Mouse (Mus musculus): ENCODE measurements at regions not wholly inside any gene's neighbourhood (a gene's known extent, or its start where the extent isn't known, plus 50 kb on each side); places are given as distances from the start of the nearest gene placed in this dataset.

DNA sequence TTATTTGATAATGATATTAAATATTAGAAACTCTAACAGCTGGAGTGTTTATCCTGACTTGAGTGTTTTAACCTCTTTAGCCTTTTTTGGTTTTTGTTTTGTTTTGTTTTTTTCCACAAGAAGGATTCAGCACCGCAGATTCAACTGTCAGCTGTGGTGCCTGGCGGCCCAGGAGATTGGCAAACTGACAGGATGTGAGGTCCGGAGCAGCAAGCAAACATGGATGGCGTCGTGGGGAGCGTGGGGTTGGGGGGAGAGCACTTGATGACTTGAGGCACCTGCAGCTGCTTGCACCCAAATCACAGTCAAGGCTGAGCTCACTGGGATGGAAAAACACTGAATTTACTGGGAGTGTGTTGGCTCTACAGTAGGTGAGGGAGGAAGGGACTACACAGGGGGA is 222.5 kb upstream of the Prox1 start:
- WGBS = 79% methylated on average over 6 of the region's 6 CpGs

DNA sequence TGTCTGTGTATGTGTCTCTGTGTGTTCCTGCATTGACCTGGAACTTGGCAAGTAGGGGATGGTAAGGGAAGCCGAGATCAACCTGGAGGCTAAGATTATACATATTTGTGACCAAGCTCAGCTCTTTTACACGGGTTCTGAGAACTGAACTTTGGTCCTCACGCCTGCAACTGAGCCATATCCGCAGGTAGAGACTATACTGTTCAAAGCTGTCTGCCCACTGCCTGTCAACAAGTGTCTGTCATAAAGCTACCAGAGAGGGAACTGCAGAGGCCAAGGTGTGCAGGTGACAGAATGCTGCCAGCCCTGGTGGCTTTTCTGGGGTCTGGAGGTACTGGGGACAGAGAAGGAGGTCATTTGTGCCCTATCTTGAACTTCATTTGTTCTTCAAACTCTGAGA is 218.3 kb upstream of the Prox1 start:
- H3K27me3 ChIP-seq = no peaks in the 10 kb centered on the region
- no peak for ATAC-seq (ENCODE audit: insufficient number of reproducible peaks, insufficient read depth, low FRiP score, low TSS enrichment)
- no peak overlapping the region for H3K4me3 ChIP-seq
- no peaks in the 10 kb centered on the region for H3K4me1 ChIP-seq
- no peak overlapping the region for H3K27ac ChIP-seq
- H3K9ac ChIP-seq = no peak overlapping the region
- no peaks in the 10 kb centered on the region for H3K9me3 ChIP-seq
- 82% methylated on average over 4 of the region's 4 CpGs for WGBS
- H3K4me2 ChIP-seq (replicated peaks) = no peak overlapping the region
- no peaks in the 10 kb centered on the region for H3K36me3 ChIP-seq

More for the DNA sequence above, 222.5 kb upstream of the Prox1 start:
- Histone ChIP-seq H3K36me3 (no peaks in the 10 kb centered on the region), H3K4me1 (no peaks in the 10 kb centered on the region), H3K27ac (no peak overlapping the region), H3K4me2 (replicated peaks) (no peak overlapping the region), H3K9ac (no peak overlapping the region), H3K27me3 (no peaks in the 10 kb centered on the region), H3K4me3 (no peak overlapping the region), H3K9me3 (no peaks in the 10 kb centered on the region)
- no peak for ATAC-seq (ENCODE audit: insufficient number of reproducible peaks, insufficient read depth, low FRiP score, low TSS enrichment)

DNA sequence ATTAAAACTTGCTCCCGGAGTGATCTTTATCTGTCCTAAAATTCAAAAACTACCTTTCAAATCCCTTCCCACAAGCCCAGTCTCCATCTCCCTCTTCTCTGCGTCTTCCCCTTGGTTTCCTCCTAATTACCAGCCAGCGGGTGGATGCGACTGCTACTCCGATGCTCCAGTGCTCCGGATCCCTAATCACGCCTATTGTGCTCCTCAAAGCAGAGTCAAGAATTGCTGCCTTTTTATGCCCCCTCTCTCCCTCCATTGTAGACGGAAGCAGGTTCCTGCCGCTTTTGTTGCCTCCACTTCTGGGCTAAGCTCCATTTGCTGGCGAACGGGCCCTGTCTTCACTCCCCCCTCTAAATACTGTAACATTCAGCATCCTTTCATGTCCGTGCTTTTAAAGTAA is 214.0 kb upstream of the Prox1 start:
- Histone ChIP-seq H3K27me3 (no peaks in the 10 kb centered on the region), H3K36me3 (no peaks in the 10 kb centered on the region), H3K4me3 (no peak overlapping the region), H3K27ac (no peak overlapping the region), H3K9me3 (no peaks in the 10 kb centered on the region), H3K4me2 (replicated peaks) (no peak overlapping the region), H3K9ac (no peak overlapping the region), H3K4me1 (no peaks in the 10 kb centered on the region)
- 67% methylated on average over 12 of the region's 12 CpGs for WGBS
- no peak for ATAC-seq (ENCODE audit: insufficient number of reproducible peaks, insufficient read depth, low FRiP score, low TSS enrichment)

DNA sequence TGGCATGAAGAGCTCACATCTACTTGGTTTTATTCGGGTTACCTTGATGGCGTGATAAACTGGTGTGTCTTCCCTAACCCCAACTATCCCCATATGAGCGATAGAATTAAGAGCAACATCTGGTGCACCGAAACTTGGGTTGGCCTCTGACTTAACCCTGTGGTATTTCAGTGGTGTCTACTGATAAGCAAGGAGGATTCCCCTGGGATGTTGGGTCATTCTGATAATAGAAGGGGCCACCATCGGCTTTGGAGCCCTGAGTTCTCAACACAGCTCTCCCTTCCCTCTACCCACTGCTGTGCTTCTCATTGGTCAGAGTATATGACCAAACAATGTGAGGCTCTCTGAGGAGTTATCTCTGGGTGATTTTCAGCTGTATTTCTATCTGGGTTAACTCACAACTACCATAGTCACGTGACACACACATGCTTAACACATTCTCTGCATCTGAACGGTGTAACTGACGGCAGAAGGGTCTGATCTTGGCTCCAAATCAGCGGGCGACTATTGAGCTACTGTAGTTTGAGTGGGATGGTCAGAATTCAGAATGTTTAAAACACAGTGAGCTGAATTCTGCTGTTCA is 212.8 kb upstream of the Prox1 start:
- Histone ChIP-seq H3K4me1 (no peaks in the 10 kb centered on the region), H3K36me3 (no peaks in the 10 kb centered on the region), H3K9ac (no peak overlapping the region), H3K9me3 (no peaks in the 10 kb centered on the region), H3K27me3 (no peaks in the 10 kb centered on the region), H3K4me2 (replicated peaks) (no peak overlapping the region), H3K27ac (no peak overlapping the region), H3K4me3 (no peak overlapping the region)
- WGBS = 78% methylated on average over 10 of the region's 10 CpGs
- ATAC-seq (ENCODE audit: insufficient number of reproducible peaks, insufficient read depth, low FRiP score, low TSS enrichment) = no peak

DNA sequence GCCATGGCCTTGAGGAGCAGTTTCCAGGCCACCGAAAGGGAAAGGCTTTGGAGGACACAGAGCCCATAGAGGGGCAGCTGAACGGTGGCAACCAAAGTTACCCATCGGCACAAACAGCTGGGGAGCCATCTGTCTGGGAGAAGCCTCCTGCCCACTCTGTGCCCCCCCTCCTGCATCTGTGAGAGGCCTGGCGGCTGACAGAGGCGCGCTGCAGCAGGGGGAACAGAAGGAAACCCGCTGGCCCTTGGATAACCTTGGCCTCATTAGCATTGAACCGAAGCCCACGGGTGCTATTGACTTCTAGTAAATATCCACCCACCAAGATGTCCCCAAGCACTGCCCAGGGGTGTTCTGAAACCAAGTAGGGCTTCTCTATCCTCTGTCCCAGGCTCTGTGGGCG is 209.6 kb upstream of the Prox1 start:
- no peaks in the 10 kb centered on the region for H3K36me3 ChIP-seq
- no peak overlapping the region for H3K27ac ChIP-seq
- no peak for ATAC-seq (ENCODE audit: insufficient number of reproducible peaks, insufficient read depth, low FRiP score, low TSS enrichment)
- H3K4me2 ChIP-seq (replicated peaks) = no peak overlapping the region
- no peak overlapping the region for H3K4me3 ChIP-seq
- no peak overlapping the region for H3K9ac ChIP-seq
- H3K4me1 ChIP-seq = no peaks in the 10 kb centered on the region
- 54% methylated on average over 10 of the region's 10 CpGs for WGBS
- H3K27me3 ChIP-seq = no peaks in the 10 kb centered on the region
- H3K9me3 ChIP-seq = no peaks in the 10 kb centered on the region

DNA sequence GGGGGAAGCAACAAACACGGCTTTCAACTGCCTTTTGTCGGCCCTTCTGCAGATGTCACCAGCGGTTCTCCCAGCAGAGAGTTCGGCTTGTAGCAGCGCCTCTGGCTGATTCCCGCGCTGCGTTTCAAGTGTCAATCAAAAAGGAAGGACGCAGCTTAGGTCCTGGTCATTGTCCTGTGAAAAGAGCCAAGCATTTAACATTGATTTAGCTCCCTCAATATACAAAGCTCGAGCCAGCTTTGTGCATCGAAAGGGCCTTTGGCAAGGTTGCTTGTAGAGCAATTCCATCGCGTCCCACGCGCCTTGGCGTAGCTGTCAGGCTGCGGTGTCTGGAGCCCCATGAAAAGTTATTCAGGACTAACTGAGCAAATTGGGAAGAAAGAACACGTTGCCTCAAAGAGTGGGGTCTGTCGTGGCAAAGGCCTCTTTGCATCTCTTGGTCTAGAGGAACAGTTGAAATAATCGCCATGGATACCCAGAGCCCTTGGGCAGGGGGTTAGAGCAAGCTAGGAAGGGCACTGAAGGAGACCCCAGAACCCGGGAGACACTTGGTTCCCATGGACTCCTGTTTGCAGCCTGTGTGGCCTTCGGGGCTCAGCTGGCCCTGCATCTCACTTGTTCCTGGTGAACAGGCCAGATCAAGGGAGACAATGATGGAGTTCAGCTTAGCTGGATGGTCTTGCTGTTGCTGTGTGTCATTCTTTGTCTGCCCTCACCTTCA is 204.8 kb upstream of the Prox1 start:
- H3K9ac ChIP-seq = no peak overlapping the region
- H3K4me2 ChIP-seq (replicated peaks) = no peak overlapping the region
- no peak overlapping the region for H3K27ac ChIP-seq
- H3K9me3 ChIP-seq = no peaks in the 10 kb centered on the region
- no peaks in the 10 kb centered on the region for H3K27me3 ChIP-seq
- no peak overlapping the region for H3K4me3 ChIP-seq
- WGBS = 57% methylated on average over 22 of the region's 22 CpGs
- no peaks in the 10 kb centered on the region for H3K4me1 ChIP-seq
- ATAC-seq (ENCODE audit: insufficient number of reproducible peaks, insufficient read depth, low FRiP score, low TSS enrichment) = no peak
- H3K36me3 ChIP-seq = no peaks in the 10 kb centered on the region

DNA sequence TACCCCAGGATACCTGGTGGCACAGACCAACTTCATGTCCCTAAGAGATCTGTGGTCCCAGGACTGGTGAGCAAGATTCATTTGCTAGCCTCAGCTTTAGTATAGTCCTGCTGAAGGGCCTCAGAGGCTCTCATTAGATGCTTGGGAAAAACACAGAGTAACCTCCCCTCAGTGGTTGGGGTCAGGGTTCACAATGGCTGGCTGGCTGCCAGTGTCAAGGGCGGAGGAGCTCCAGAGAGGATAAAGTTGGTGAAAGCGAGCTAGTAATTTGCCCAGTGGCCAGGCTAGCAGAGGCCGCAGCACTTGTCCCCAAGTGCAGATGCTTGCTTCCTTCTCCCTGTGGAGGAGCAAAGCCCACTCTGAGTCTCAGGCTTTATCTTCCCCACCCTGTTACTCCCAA is 203.8 kb upstream of the Prox1 start:
- WGBS = 48% methylated on average over 3 of the region's 3 CpGs
- Histone ChIP-seq H3K4me2 (replicated peaks) (no peak overlapping the region), H3K4me1 (no peaks in the 10 kb centered on the region), H3K27ac (no peak overlapping the region), H3K4me3 (no peak overlapping the region), H3K36me3 (no peaks in the 10 kb centered on the region), H3K9ac (no peak overlapping the region), H3K27me3 (no peaks in the 10 kb centered on the region), H3K9me3 (no peaks in the 10 kb centered on the region)
- ATAC-seq (ENCODE audit: insufficient number of reproducible peaks, insufficient read depth, low FRiP score, low TSS enrichment) = no peak

DNA sequence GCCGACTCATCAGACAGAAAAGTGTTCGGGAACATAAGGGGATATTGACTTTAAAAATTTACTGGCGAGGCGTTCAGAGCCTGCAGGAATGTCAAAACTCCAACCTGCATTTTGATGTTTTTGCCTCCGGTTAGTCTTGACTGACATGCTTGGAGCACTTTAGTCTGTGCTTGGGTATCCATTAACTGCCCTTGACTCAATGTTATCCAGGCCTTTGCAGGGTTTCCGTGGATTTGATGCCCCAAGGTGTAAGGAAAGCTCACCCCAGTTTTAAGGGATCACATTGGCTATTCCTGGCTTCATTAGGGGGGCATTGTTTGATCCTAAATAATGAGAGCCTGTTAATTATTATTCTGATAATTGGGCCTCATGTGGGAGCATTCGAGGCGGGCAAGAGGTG is 196.1 kb upstream of the Prox1 start:
- 71% methylated on average over 8 of the region's 8 CpGs for WGBS
- Histone ChIP-seq H3K9ac (no peak overlapping the region), H3K36me3 (no peaks in the 10 kb centered on the region), H3K4me1 (no peaks in the 10 kb centered on the region), H3K27me3 (no peaks in the 10 kb centered on the region), H3K4me3 (no peak overlapping the region), H3K9me3 (no peaks in the 10 kb centered on the region), H3K27ac (no peak overlapping the region), H3K4me2 (replicated peaks) (no peak overlapping the region)
- no peak for ATAC-seq (ENCODE audit: insufficient number of reproducible peaks, insufficient read depth, low FRiP score, low TSS enrichment)

DNA sequence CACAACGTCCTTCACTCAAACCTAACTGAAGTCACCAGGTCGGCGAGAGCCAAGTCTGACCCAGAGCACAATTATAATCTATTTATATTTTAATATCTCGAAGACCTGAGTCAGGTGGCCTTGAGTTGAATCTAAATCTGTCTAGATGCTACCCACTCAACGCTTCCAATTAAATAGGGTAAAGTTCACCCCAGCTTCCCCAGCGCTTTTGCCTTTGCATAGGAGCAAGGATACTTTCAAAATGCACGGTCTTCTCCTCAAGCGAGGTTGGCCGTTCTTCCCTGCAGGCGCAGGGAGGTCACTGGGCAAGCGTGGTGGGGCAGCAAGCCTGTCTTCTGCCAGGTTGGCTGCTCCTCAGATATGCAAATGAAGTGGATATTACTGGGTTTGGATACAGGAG is 194.6 kb upstream of the Prox1 start:
- H3K9ac ChIP-seq = no peak overlapping the region
- H3K9me3 ChIP-seq = no peaks in the 10 kb centered on the region
- no peaks in the 10 kb centered on the region for H3K36me3 ChIP-seq
- H3K27me3 ChIP-seq = no peaks in the 10 kb centered on the region
- H3K4me1 ChIP-seq = no peaks in the 10 kb centered on the region
- ATAC-seq (ENCODE audit: insufficient number of reproducible peaks, insufficient read depth, low FRiP score, low TSS enrichment) = no peak
- H3K4me2 ChIP-seq (replicated peaks) = no peak overlapping the region
- 86% methylated on average over 11 of the region's 11 CpGs for WGBS
- no peak overlapping the region for H3K4me3 ChIP-seq
- H3K27ac ChIP-seq = no peak overlapping the region

DNA sequence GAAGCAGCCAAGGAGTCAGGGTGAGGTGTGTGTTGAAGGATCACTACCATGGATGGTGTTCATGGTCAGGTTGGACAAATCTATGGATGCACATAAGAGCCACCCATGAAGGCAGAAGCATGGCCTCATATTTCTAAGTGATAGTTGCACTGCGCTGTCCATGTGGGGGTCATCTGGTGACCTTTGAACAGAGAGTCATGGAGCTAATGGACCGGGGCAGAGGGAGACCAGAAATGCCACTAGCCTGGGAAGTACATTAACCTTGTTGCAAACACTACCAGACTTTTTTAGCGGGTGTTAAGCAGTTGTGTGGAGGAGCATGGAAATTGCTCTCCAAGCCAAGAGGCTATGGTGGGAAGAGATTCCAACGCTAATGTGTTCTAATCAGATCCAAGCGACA is 190.1 kb upstream of the Prox1 start:
- Histone ChIP-seq H3K27me3 (no peaks in the 10 kb centered on the region), H3K4me1 (no peaks in the 10 kb centered on the region), H3K27ac (no peak overlapping the region), H3K36me3 (no peaks in the 10 kb centered on the region), H3K9ac (no peak overlapping the region), H3K4me2 (replicated peaks) (no peak overlapping the region), H3K9me3 (no peaks in the 10 kb centered on the region), H3K4me3 (no peak overlapping the region)
- 88% methylated on average over 5 of the region's 5 CpGs for WGBS
- no peak for ATAC-seq (ENCODE audit: insufficient number of reproducible peaks, insufficient read depth, low FRiP score, low TSS enrichment)

DNA sequence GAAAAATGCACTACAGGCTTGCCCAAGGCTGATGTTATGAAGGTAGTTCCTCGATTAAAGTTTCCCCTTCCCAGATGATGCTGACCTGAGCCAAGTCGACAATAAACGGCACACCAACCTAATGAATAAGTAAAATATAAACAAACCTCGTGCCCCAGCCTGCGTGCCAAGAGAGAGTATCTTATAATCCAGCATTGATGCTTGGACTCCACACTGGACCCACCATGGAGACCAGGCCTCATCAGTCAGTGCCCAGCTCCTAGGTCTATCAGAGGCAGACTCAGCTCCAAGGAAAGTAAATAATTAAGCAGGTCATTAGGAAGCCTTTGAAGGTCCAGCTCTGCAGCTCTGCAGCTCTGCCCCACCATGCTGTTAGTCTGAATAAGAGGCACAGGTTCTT is 187.3 kb upstream of the Prox1 start:
- no peak overlapping the region for H3K9ac ChIP-seq
- H3K27me3 ChIP-seq = no peaks in the 10 kb centered on the region
- H3K9me3 ChIP-seq = no peaks in the 10 kb centered on the region
- no peaks in the 10 kb centered on the region for H3K4me1 ChIP-seq
- H3K27ac ChIP-seq = no peak overlapping the region
- H3K4me2 ChIP-seq (replicated peaks) = no peak overlapping the region
- 81% methylated on average over 5 of the region's 5 CpGs for WGBS
- no peak for ATAC-seq (ENCODE audit: insufficient number of reproducible peaks, insufficient read depth, low FRiP score, low TSS enrichment)
- H3K36me3 ChIP-seq = no peaks in the 10 kb centered on the region
- no peak overlapping the region for H3K4me3 ChIP-seq

DNA sequence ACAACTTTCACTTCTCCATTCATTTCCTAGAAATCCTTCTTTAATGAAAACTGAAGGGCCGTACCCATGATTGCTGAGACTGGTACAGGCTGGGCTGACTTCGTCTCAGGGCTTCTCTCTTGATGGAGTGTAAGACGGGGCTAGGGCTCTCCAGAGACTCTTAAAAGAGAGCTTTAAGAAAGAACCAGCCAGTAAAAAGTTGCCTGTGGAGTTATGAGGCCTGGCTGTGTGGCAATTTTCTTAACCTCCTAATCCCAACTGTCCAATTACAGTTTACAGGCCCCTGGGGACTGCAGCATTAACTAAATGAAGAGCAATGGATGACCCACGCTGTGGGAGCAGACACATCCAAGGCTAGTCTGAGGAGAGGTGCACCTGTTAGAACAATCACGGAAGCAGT is 177.1 kb upstream of the Prox1 start:
- no peak for ATAC-seq (ENCODE audit: insufficient number of reproducible peaks, insufficient read depth, low FRiP score, low TSS enrichment)
- Histone ChIP-seq H3K36me3 (no peaks in the 10 kb centered on the region), H3K4me1 (no peaks in the 10 kb centered on the region), H3K27ac (no peak overlapping the region), H3K9ac (no peak overlapping the region), H3K4me2 (replicated peaks) (no peak overlapping the region), H3K4me3 (no peak overlapping the region), H3K9me3 (no peaks in the 10 kb centered on the region), H3K27me3 (no peaks in the 10 kb centered on the region)
- WGBS = 66% methylated on average over 5 of the region's 5 CpGs

All from embryonic facial prominence, embryonic 12.5 days (tissue).